Mouse (Mus musculus) cortical plate, adult 2 months (tissue): ENCODE measurements around the gene Prpf19.

ENCODE experiments used
- CTCF ChIP-seq: fragments of 200-500 bp; IDR thresholded peaks from 2 replicates; pipeline ENCODE4 v1.5.1; 2011; ENCODE audit warnings: mild to moderate bottlenecking, control low read depth, low read length; ENCODE audit not compliant: insufficient read depth; ENCODE audit errors: extremely low read depth
- POLR2A ChIP-seq: fragments of 200-500 bp; IDR thresholded peaks from 2 replicates; pipeline ENCODE4 v1.6.1; 2011; ENCODE audit warnings: mild to moderate bottlenecking, low read length, control low read depth; ENCODE audit not compliant: insufficient read depth; ENCODE audit errors: extremely low read depth

DNA sequence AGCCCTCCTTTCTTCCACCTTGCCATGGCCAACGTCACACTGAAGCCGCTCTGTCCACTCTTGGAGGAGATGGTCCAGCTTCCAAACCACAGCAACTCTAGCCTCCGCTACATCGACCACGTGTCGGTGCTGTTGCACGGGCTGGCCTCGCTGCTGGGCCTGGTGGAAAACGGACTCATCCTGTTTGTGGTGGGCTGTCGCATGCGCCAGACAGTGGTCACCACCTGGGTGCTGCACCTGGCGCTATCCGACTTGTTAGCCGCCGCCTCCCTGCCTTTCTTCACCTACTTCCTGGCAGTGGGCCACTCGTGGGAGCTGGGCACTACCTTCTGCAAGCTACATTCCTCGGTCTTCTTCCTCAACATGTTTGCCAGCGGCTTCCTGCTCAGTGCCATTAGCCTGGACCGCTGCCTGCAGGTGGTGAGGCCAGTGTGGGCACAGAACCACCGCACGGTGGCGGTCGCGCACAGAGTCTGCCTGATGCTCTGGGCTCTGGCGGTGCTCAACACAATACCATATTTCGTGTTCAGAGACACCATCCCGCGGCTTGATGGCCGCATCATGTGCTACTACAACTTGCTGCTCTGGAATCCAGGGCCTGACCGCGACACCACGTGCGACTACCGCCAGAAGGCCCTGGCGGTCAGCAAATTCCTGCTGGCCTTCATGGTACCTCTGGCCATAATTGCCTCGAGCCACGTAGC, 45.2 kb downstream of the Prpf19 start:
- TF ChIP-seq POLR2A (0 out of 2 replicates have a peak, but pooled peaks have one; percentile 2), CTCF (peak; percentile 58)
